Mouse (Mus musculus): ENCODE data around the gene Grin3b. TPM values are rescaled to one million over a fixed set of nuclear protein-coding genes. Genes with fewer than 3 reads are reported as not detected.

Gene Grin3b
- polyA plus RNA-seq, 1 experiment from 2014 or later: 0.65 TPM

- Histone ChIP-seq H3K36me3 (peaks cover 27% of the 10 kb centered on the region), H3K9ac (peak overlapping the region; percentile 95), H3K4me3 (peak overlapping the region; percentile 87; the same call in 1 of the 2 replicates), H3K27ac (peak overlapping the region; percentile 60), H3K27me3 (no peaks in the 10 kb centered on the region), H3K4me1 (replicated peaks) (peaks cover 78% of the 10 kb centered on the region), H3K9me3 (no peaks in the 10 kb centered on the region), H3K4me2 (peak overlapping the region; percentile 89)
- ATAC-seq (ENCODE audit: low FRiP score): no peak
- 80% methylated on average over 18 of the region's 18 CpGs for WGBS
Observed at GRCm38 (mm10) chr10:79929967-79930825, 40.3 kb upstream of the Grin3b start.

GRCm38 (mm10) chr10:79930826-79931186, 39.7 kb upstream of the Grin3b start:
- Histone ChIP-seq H3K4me2 (peak overlapping the region; percentile 15; the same call in 1 of the 2 replicates), H3K9me3 (no peaks in the 10 kb centered on the region), H3K9ac (peak overlapping the region; percentile 95)

GRCm38 (mm10) chr10:79931797-79932196, 38.7 kb upstream of the Grin3b start:
- Histone ChIP-seq H3K4me2 (no peak overlapping the region), H3K27ac (peak overlapping the region; percentile 23; the same call in 1 of the 2 replicates), H3K9ac (no peak overlapping the region), H3K9me3 (no peaks in the 10 kb centered on the region), H3K4me3 (no peak overlapping the region), H3K4me1 (replicated peaks) (peaks cover 79% of the 10 kb centered on the region), H3K36me3 (peaks cover 27% of the 10 kb centered on the region), H3K27me3 (no peaks in the 10 kb centered on the region)
- no peak for ATAC-seq (ENCODE audit: low FRiP score)
- 85% methylated on average over 9 of the region's 9 CpGs for WGBS

More at GRCm38 (mm10) chr10:79930826-79931186, 39.7 kb upstream of the Grin3b start:
- Histone ChIP-seq H3K4me1 (replicated peaks) (peaks cover 79% of the 10 kb centered on the region), H3K27ac (peak overlapping the region; percentile 60), H3K27me3 (no peaks in the 10 kb centered on the region), H3K36me3 (peaks cover 27% of the 10 kb centered on the region), H3K4me3 (no peak overlapping the region)
- 58% methylated on average over 16 of the region's 16 CpGs for WGBS
- ATAC-seq (ENCODE audit: low FRiP score): no peak

- no peaks in the 10 kb centered on the region for H3K9me3 ChIP-seq
- no peak overlapping the region for H3K4me3 ChIP-seq
- peak overlapping the region; percentile 71 for H3K27ac ChIP-seq
- peak overlapping the region; percentile 57 for H3K9ac ChIP-seq
- H3K27me3 ChIP-seq: no peaks in the 10 kb centered on the region
- peaks cover 27% of the 10 kb centered on the region for H3K36me3 ChIP-seq
- no peak for ATAC-seq (ENCODE audit: low FRiP score)
- peaks cover 88% of the 10 kb centered on the region for H3K4me1 ChIP-seq (replicated peaks)
- 15% methylated on average over 8 of the region's 8 CpGs for WGBS
- H3K4me2 ChIP-seq: 0 out of 2 replicates have a peak overlapping the region, but pooled peaks have one; percentile 4
Observed at GRCm38 (mm10) chr10:79932736-79933135, 37.8 kb upstream of the Grin3b start.

GRCm38 (mm10) chr10:79933145-79933679, 37.3 kb upstream of the Grin3b start:
- H3K27ac ChIP-seq: peak overlapping the region; percentile 71
- no peaks in the 10 kb centered on the region for H3K27me3 ChIP-seq
- H3K9me3 ChIP-seq: no peaks in the 10 kb centered on the region
- 51% methylated on average over 9 of the region's 9 CpGs for WGBS
- H3K4me2 ChIP-seq: no peak overlapping the region
- H3K9ac ChIP-seq: peak overlapping the region; percentile 57
- ATAC-seq (ENCODE audit: low FRiP score): no peak
- no peak overlapping the region for H3K4me3 ChIP-seq
- peaks cover 92% of the 10 kb centered on the region for H3K4me1 ChIP-seq (replicated peaks)
- H3K36me3 ChIP-seq: peaks cover 32% of the 10 kb centered on the region

- H3K9ac ChIP-seq: peak overlapping the region; percentile 57
- H3K4me2 ChIP-seq: no peak overlapping the region
- no peak for ATAC-seq (ENCODE audit: low FRiP score)
- no peaks in the 10 kb centered on the region for H3K27me3 ChIP-seq
- peaks cover 33% of the 10 kb centered on the region for H3K36me3 ChIP-seq
- H3K4me3 ChIP-seq: no peak overlapping the region
- peaks cover 90% of the 10 kb centered on the region for H3K4me1 ChIP-seq (replicated peaks)
- H3K27ac ChIP-seq: peak overlapping the region; percentile 71
- H3K9me3 ChIP-seq: no peaks in the 10 kb centered on the region
- WGBS: 22% methylated on average over 6 of the region's 6 CpGs
Observed at GRCm38 (mm10) chr10:79933861-79934260, 36.7 kb upstream of the Grin3b start.

- peak; percentile 30; the same call in 1 of the 2 replicates for ATAC-seq (ENCODE audit: low FRiP score)
- H3K9me3 ChIP-seq: no peaks in the 10 kb centered on the region
- H3K4me3 ChIP-seq: no peak overlapping the region
- H3K27ac ChIP-seq: peak overlapping the region; percentile 71
- H3K36me3 ChIP-seq: peaks cover 38% of the 10 kb centered on the region
- 43% methylated on average over 13 of the region's 13 CpGs for WGBS
- H3K9ac ChIP-seq: peak overlapping the region; percentile 57; the same call in 1 of the 2 replicates
- no peak overlapping the region for H3K4me2 ChIP-seq
- peaks cover 86% of the 10 kb centered on the region for H3K4me1 ChIP-seq (replicated peaks)
- no peaks in the 10 kb centered on the region for H3K27me3 ChIP-seq
Observed at GRCm38 (mm10) chr10:79934272-79934721, 36.2 kb upstream of the Grin3b start.

GRCm38 (mm10) chr10:79934794-79935569, 35.5 kb upstream of the Grin3b start:
- H3K4me2 ChIP-seq: no peak overlapping the region
- H3K9ac ChIP-seq: no peak overlapping the region
- H3K9me3 ChIP-seq: no peaks in the 10 kb centered on the region
- H3K4me1 ChIP-seq (replicated peaks): peaks cover 79% of the 10 kb centered on the region
- H3K27ac ChIP-seq: peak overlapping the region; percentile 71; the same call in 1 of the 2 replicates
- ATAC-seq (ENCODE audit: low FRiP score): no peak
- H3K27me3 ChIP-seq: no peaks in the 10 kb centered on the region
- peaks cover 40% of the 10 kb centered on the region for H3K36me3 ChIP-seq
- 91% methylated on average over 16 of the region's 16 CpGs for whole genome bisulfite sequencing
- no peak overlapping the region for H3K4me3 ChIP-seq

- Histone ChIP-seq H3K4me2 (peak overlapping the region; percentile 15; the same call in 1 of the 2 replicates), H3K9ac (peak overlapping the region; percentile 5; the same call in 1 of the 2 replicates), H3K4me1 (replicated peaks) (peaks cover 65% of the 10 kb centered on the region), H3K27ac (peak overlapping the region; percentile 44; the same call in 1 of the 2 replicates), H3K36me3 (peaks cover 36% of the 10 kb centered on the region), H3K4me3 (no peak overlapping the region), H3K27me3 (no peaks in the 10 kb centered on the region), H3K9me3 (no peaks in the 10 kb centered on the region)
- no peak for ATAC-seq (ENCODE audit: low FRiP score)
- 77% methylated on average over 10 of the region's 10 CpGs for WGBS
Observed at GRCm38 (mm10) chr10:79936284-79936910, 34.1 kb upstream of the Grin3b start.

- H3K9ac ChIP-seq: peak overlapping the region; percentile 0; the same call in 1 of the 2 replicates
- peaks cover 61% of the 10 kb centered on the region for H3K4me1 ChIP-seq (replicated peaks)
- H3K4me3 ChIP-seq: no peak overlapping the region
- H3K9me3 ChIP-seq: no peaks in the 10 kb centered on the region
- H3K4me2 ChIP-seq: peak overlapping the region; percentile 15; the same call in 1 of the 2 replicates
- peak overlapping the region; percentile 44; the same call in 1 of the 2 replicates for H3K27ac ChIP-seq
- H3K36me3 ChIP-seq: peaks cover 36% of the 10 kb centered on the region
- whole genome bisulfite sequencing: 53% methylated on average over 27 of the region's 27 CpGs
- 0 out of 2 replicates have a peak, but pooled peaks have one; percentile 1 for ATAC-seq (ENCODE audit: low FRiP score)
- no peaks in the 10 kb centered on the region for H3K27me3 ChIP-seq
Observed at GRCm38 (mm10) chr10:79936911-79937441, 33.5 kb upstream of the Grin3b start.

- peak overlapping the region; percentile 0; the same call in 1 of the 2 replicates for H3K9ac ChIP-seq
- no peak overlapping the region for H3K4me3 ChIP-seq
- H3K27ac ChIP-seq: no peak overlapping the region
- peaks cover 30% of the 10 kb centered on the region for H3K36me3 ChIP-seq
- no peak overlapping the region for H3K4me2 ChIP-seq
- H3K27me3 ChIP-seq: no peaks in the 10 kb centered on the region
- H3K4me1 ChIP-seq (replicated peaks): peaks cover 51% of the 10 kb centered on the region
- no peak for ATAC-seq (ENCODE audit: low FRiP score)
- H3K9me3 ChIP-seq: no peaks in the 10 kb centered on the region
- WGBS: 30% methylated on average over 11 of the region's 11 CpGs
Observed at GRCm38 (mm10) chr10:79937775-79938526, 32.6 kb upstream of the Grin3b start.

Measured in hindbrain, embryonic 13.5 days (tissue).